Mouse (Mus musculus) embryonic fibroblast, embryonic 13.5 days (primary cell): ENCODE data around the gene Ccdc159.

Experiments used
- CTCF ChIP-seq: IDR thresholded peaks from 2 replicates; pipeline ENCODE4 v1.5.1; 2011; ENCODE audit warnings: mild to moderate bottlenecking, control low read depth, low read length, moderate library complexity, borderline replicate concordance; ENCODE audit not compliant: insufficient read depth
- POLR2A ChIP-seq: IDR thresholded peaks from 2 replicates; pipeline ENCODE4 v1.6.1; 2011; ENCODE audit warnings: low read depth, mild to moderate bottlenecking, control low read depth, low read length, moderate library complexity

DNA sequence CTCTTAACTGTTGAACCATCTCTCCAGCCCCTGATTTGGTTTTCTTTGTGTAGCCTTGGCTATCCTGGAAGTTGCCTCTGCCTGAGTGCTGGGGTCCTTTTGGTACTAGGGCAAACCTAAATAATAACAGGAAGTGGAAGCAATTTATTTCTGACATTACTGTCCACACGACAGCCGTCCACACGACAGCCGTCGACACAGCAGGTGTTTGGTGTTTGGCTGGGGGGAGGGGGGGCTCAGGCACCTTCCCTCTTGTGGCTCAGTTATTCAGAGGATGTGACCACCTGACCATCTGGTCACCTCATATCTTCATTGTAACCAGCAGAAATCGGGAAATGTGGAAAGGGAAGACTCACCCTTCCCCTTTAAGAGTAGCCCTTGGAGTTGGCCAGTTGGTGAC lies 41.6 kb downstream of the Ccdc159 start:
- TF ChIP-seq CTCF (no peak), POLR2A (no peak)
